Mouse (Mus musculus) embryonic facial prominence, embryonic 10.5 days (tissue): ENCODE measurements around the gene Nlrp4f. TPM values are rescaled to one million over a fixed set of nuclear protein-coding genes. Genes with fewer than 3 reads are reported as not detected.

Source experiments
- DNase-seq: peaks from one replicate; pipeline ENCODE4 v3.0.0-alpha.2; 2017; ENCODE audit warnings: low spot score
- H3K27ac ChIP-seq: fragments of 300-500 bp; sonication (generic); replicated peaks from 2 replicates; pipeline ENCODE4 v1.5.1; 2016; ENCODE audit warnings: mild to moderate bottlenecking
- H3K27me3 ChIP-seq: fragments of 300-500 bp; sonication (generic); replicated peaks from 2 replicates; pipeline ENCODE4 v1.6.1; 2016; ENCODE audit warnings: low read depth, mild to moderate bottlenecking; ENCODE audit not compliant: poor library complexity, severe bottlenecking
- H3K36me3 ChIP-seq: fragments of 300-500 bp; sonication (generic); replicated peaks from 2 replicates; pipeline ENCODE4 v1.6.1; 2016; ENCODE audit warnings: mild to moderate bottlenecking, moderate library complexity
- H3K4me1 ChIP-seq: fragments of 300-500 bp; sonication (generic); 2 replicates; pipeline ENCODE4 v1.6.1; 2016
- H3K4me3 ChIP-seq: fragments of 300-500 bp; sonication (generic); 2 replicates; pipeline ENCODE4 v1.5.1; 2016; ENCODE audit warnings: mild to moderate bottlenecking, moderate library complexity
- H3K9me3 ChIP-seq: fragments of 300-500 bp; sonication (generic); 2 replicates; pipeline ENCODE4 v1.6.1; 2016; ENCODE audit warnings: mild to moderate bottlenecking
- WGBS: fragments of 180-500 bp; shearing (Covaris S2); methylation state at CpG from one replicate; pipeline ENCODE4 v1.1.7; 2016; 5-methylcytosine and 5-hydroxymethylcytosine counted together
- polyA plus RNA-seq: library from polyadenylated mRNA; unstranded; fragments of >200 nt; fragmentation: Nextera tagmentation; extraction: Ambion mirVana; gene quantifications from 2 replicates; pipeline ENCODE4 v1.2.1, GENCODE M21; 2016

The Nlrp4f gene
- polyA plus RNA-seq: not detected in 2 replicates

- H3K4me1 ChIP-seq: no peaks in the 10 kb centered on the region
- no peak for DNase-seq
- 0 out of 2 replicates have a peak, but pooled peaks cover 8% of the 10 kb centered on the region for H3K9me3 ChIP-seq
- H3K27ac ChIP-seq: no peak within 1 kb of the TSS
- WGBS: 85% methylated on average over 10 of the region's 10 CpGs
- H3K36me3 ChIP-seq: no peaks in the 10 kb centered on the region
- H3K4me3 ChIP-seq: no peak within 1 kb of the TSS
- H3K27me3 ChIP-seq: no peaks in the 10 kb centered on the region
Observed at GRCm38 (mm10) chr13:65205877-65206276, at the start of gene Nlrp4f. Gene Nlrp4f (minus strand): TSS chr13:65205977.

DNA sequence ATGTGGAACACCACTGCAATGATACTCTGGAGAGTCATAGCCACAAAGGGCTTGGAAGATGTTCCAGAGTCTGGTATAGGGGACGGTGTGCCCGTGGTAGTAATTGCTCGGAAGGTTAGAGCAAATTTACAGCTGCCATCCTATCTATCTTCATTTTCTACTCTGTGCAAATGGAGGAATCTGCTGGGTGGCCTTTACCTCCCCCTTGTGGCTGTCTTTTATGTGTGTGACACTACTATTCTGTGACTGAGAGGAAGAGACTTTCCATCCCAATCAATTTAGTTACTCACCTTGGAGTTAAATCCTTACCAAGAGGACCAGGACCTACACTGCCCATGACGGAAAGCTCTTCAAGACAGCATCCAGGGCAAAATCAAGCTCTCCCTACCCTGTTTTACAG lies 37.5 kb upstream of the Nlrp4f start:
- H3K9me3 ChIP-seq: peaks cover 64% of the 10 kb centered on the region
- no peak for DNase-seq
- peaks cover 52% of the 10 kb centered on the region for H3K36me3 ChIP-seq
- no peak overlapping the region for H3K4me3 ChIP-seq
- WGBS: 94% methylated on average over 4 of the region's 4 CpGs
- H3K27me3 ChIP-seq: no peaks in the 10 kb centered on the region
- peaks cover 11% of the 10 kb centered on the region for H3K4me1 ChIP-seq
- H3K27ac ChIP-seq: no peak overlapping the region

GRCm38 (mm10) chr13:65242319-65242787 lies 36.6 kb upstream of the Nlrp4f start:
- Histone ChIP-seq H3K9me3 (peaks cover 57% of the 10 kb centered on the region), H3K27ac (no peak overlapping the region), H3K36me3 (peaks cover 42% of the 10 kb centered on the region), H3K4me3 (peak overlapping the region; percentile 75), H3K4me1 (peaks cover 11% of the 10 kb centered on the region), H3K27me3 (no peaks in the 10 kb centered on the region)
- DNase-seq: no peak
- 42% methylated on average over 27 of the region's 27 CpGs for WGBS

DNA sequence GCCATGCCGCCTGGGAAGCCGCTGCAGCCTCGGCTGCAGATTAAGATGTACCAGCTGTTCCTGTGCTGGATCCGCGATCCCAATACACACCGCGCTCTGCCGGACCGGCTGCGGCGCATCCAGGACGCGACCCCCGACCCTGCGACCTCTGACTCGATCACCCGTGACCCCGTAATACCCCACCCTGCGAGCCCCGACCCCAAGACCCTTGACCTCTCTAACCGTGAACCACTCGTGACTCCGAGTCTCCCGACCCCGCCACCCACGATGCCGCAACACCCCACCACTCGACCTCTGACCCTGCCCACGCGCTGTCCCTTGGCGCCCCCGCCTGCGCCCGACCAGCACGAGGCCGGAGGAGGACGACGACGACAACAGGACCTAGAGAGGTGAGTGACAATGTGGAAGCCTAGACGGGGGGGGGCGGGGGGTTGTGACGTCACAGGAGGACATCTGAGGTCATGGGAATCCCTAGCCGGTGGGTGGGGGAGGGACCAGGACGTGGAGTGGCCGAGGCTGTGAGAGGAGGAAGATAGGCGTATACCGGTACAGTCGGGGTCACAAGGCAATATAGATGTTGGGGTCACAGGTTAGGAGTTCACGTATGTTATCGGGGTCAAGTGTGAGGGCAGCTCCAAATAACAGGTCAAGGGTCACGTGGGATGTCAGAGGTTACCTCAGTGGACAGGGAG lies 36.0 kb upstream of the Nlrp4f start:
- peaks cover 58% of the 10 kb centered on the region for H3K9me3 ChIP-seq

GRCm38 (mm10) chr13:65241099-65241626 lies 35.4 kb upstream of the Nlrp4f start:
- Histone ChIP-seq H3K27me3 (no peaks in the 10 kb centered on the region), H3K27ac (peak overlapping the region; percentile 90), H3K9me3 (peaks cover 60% of the 10 kb centered on the region), H3K36me3 (peaks cover 35% of the 10 kb centered on the region), H3K4me3 (peak overlapping the region; percentile 75), H3K4me1 (peaks cover 11% of the 10 kb centered on the region)
- DNase-seq: peak; percentile 92
- under 1% methylated on average over 45 of the region's 45 CpGs for WGBS

More for the DNA sequence above, 36.0 kb upstream of the Nlrp4f start:
- DNase-seq: peak; percentile 53
- Histone ChIP-seq H3K27me3 (no peaks in the 10 kb centered on the region), H3K4me3 (peak overlapping the region; percentile 75), H3K27ac (peak overlapping the region; percentile 90), H3K4me1 (peaks cover 11% of the 10 kb centered on the region), H3K36me3 (peaks cover 38% of the 10 kb centered on the region)
- WGBS: 4% methylated on average over 51 of the region's 51 CpGs

DNA sequence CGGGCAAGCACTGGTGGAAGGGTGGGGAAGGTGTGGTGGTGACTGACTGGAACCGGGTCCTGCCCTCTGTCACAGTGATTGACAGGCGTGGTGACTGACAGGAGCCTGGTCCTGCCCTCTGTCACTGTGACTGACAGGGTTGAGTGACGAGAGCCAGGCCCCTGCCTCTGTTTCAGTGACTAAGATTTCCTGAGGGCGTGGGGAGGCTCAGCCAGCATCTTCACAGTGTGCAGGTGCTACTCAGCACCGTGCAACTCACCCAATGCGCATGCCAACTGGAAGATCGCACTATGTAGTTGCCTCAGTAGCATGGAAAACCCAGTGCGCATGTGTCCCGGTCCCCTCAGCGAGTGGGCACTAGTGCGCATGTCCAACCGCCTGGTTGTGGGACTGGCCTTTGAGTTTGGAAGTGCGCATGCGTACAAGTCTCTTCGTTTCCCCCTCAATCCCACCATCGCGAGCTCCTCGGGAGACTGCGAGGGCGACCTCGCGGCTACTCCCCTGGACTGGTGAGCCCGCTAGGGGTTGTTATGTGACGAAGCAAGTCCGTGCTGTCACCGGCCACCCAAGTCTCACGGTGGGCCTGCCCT lies 34.8 kb upstream of the Nlrp4f start:
- H3K36me3 ChIP-seq: peaks cover 29% of the 10 kb centered on the region
- peaks cover 56% of the 10 kb centered on the region for H3K9me3 ChIP-seq
- WGBS: 1% methylated on average over 28 of the region's 28 CpGs
- no peaks in the 10 kb centered on the region for H3K27me3 ChIP-seq
- peak overlapping the region; percentile 75 for H3K4me3 ChIP-seq
- H3K4me1 ChIP-seq: peaks cover 11% of the 10 kb centered on the region
- H3K27ac ChIP-seq: peak overlapping the region; percentile 90
- DNase-seq: peak; percentile 93

DNA sequence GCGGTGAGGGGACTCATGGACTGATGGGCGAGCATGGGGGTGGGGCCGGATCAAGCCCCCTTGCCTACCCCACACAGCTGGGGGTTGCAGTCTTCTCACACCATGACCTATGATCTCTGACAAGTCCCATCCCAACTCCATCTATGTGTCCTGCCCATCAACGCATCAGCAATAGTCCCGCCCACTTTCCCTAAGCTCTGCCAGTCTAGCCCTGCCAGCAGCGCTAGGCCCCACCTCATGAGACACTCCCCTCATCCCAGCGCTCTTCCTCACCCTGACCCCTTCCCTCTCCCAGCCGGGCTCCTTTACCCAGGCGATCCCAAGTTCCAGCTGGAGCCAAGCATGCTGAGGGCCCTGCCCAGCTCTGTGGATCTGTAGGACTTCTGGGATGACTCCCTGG lies 31.4 kb upstream of the Nlrp4f start:
- no peak for DNase-seq
- H3K4me1 ChIP-seq: peaks cover 8% of the 10 kb centered on the region
- WGBS: 69% methylated on average over 9 of the region's 9 CpGs
- no peaks in the 10 kb centered on the region for H3K27me3 ChIP-seq
- peaks cover 31% of the 10 kb centered on the region for H3K9me3 ChIP-seq
- peaks cover under 1% of the 10 kb centered on the region; the same call in 1 of the 2 replicates for H3K36me3 ChIP-seq
- H3K4me3 ChIP-seq: no peak overlapping the region
- H3K27ac ChIP-seq: no peak overlapping the region

DNA sequence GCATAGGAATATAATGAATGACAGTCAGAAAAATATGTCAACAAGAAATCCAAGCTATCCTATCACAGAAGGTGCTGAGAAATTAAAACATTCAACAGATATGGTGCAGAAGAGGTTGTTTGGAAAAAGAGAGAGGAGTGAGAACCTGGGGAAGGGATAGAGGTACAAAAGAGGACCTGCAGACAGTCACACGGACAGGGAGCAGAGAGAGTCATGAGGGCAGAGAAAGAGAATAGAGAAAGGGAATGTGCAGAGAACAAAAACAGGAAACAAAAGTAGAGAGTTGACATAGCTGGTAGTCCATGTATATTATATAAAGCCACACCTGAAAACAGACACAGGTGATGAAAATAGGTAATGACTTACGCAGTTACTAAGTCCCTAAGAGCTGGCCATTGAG lies 20.9 kb upstream of the Nlrp4f start:
- H3K36me3 ChIP-seq: no peaks in the 10 kb centered on the region
- H3K27me3 ChIP-seq: no peaks in the 10 kb centered on the region
- 84% methylated on average over 2 of the region's 2 CpGs for WGBS
- no peak overlapping the region for H3K4me3 ChIP-seq
- H3K9me3 ChIP-seq: peaks cover 22% of the 10 kb centered on the region; the same call in 1 of the 2 replicates
- H3K27ac ChIP-seq: no peak overlapping the region
- no peak for DNase-seq
- H3K4me1 ChIP-seq: no peaks in the 10 kb centered on the region

DNA sequence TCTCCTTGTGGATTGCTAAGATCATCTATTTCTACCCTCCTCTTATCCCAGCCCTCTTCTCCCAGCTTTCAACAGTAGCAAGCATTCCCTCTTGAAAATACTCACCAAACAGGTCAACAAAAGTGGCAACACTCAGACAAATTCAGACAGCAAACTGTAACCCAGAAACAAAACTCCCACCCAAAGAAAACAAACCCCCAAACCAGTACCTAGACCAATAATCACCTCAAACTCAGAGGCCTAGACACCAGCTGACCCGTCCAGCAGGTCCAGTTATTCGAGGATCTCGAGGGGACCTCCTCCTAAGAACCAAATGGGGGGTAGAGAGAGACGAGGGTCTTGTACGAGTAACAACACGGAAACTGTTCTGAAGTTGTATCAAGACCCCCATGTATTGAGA lies 20.2 kb upstream of the Nlrp4f start:
- Histone ChIP-seq H3K4me3 (no peak overlapping the region), H3K27ac (no peak overlapping the region), H3K9me3 (peaks cover 22% of the 10 kb centered on the region; the same call in 1 of the 2 replicates), H3K36me3 (no peaks in the 10 kb centered on the region), H3K27me3 (no peaks in the 10 kb centered on the region), H3K4me1 (no peaks in the 10 kb centered on the region)
- DNase-seq: no peak
- 72% methylated on average over 6 of the region's 6 CpGs for WGBS

GRCm38 (mm10) chr13:65200667-65201066 lies 5.1 kb downstream of the Nlrp4f start:
- Histone ChIP-seq H3K9me3 (peaks cover 13% of the 10 kb centered on the region; the same call in 1 of the 2 replicates), H3K36me3 (no peaks in the 10 kb centered on the region), H3K27ac (no peak overlapping the region), H3K4me3 (no peak overlapping the region), H3K4me1 (no peaks in the 10 kb centered on the region), H3K27me3 (no peaks in the 10 kb centered on the region)
- DNase-seq: no peak
- 80% methylated on average over 1 of the region's 1 CpGs for WGBS

DNA sequence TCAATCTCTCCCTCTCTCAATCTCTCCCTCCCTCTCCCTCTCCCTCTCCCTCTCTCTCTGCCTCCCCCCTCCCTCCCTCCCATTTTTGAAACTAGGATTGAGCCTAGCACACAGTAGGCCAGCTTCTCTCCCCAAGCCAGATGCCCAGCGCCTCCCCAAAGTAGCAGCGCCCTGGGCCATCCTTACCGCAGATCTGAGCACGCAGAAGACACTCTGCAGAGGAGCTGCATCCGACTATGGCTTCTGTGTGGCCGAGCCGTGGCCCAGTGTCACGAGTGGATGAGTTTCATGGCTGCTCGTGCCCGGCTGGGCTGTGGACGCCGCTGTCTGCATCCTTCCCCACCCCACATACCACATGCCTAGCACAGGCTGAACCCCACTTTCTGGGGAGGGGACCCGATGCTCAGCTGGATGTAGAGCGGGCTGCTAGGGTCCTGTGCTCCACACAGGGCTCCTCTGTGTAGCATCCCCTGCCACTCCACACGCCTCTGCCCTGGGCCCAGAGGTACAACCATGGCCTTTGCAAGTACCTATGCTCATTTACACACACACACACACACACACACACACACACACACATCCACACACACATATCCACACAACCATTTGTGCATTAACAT lies 29.2 kb downstream of the Nlrp4f start:
- Histone ChIP-seq H3K9me3 (0 out of 2 replicates have a peak, but pooled peaks cover 5% of the 10 kb centered on the region), H3K27ac (no peak overlapping the region), H3K4me3 (no peak overlapping the region), H3K36me3 (no peaks in the 10 kb centered on the region), H3K27me3 (no peaks in the 10 kb centered on the region), H3K4me1 (0 out of 2 replicates have a peak, but pooled peaks cover 4% of the 10 kb centered on the region)
- no peak for DNase-seq
- 60% methylated on average over 15 of the region's 15 CpGs for WGBS

GRCm38 (mm10) chr13:65175734-65176471 lies 29.9 kb downstream of the Nlrp4f start:
- DNase-seq: peak; percentile 48
- Histone ChIP-seq H3K4me1 (0 out of 2 replicates have a peak, but pooled peaks cover 4% of the 10 kb centered on the region), H3K9me3 (0 out of 2 replicates have a peak, but pooled peaks cover 5% of the 10 kb centered on the region), H3K36me3 (no peaks in the 10 kb centered on the region), H3K27me3 (no peaks in the 10 kb centered on the region), H3K27ac (no peak overlapping the region), H3K4me3 (peak overlapping the region; percentile 48)
- 21% methylated on average over 46 of the region's 46 CpGs for WGBS
